In the genomic region with DNA sequence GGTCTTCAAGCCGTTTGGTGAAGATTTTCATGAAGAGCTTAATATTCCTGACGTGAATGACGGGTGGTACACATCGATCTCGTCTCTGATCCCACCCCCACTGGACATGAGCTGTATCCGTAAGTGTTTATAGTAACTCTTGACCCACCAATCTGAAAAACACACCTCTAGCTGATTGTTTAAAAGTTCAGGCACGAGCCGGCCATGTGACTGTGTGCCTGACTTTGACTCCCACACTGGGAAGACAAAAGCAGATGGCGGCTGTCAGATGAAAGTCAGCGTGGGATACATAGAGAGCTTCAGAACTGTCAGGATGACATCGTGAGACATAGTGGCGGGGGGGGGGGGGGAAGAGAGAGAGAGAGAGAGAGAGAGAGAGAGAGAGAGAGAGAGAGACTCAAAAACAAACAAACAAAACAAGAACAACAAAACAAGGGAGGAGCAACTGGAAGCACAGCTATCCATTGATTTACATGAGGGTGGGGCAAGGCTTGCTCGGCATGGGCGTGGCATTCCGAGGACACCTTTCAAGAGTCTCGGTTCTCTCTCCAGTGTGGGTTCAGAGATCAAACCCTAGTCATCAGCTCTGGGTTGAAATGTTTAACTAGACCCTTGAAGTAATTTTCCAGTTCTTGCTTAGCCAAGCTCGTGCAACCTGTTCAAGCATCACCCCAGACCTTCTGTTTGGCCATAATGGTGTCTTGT, we compare ENCODE assay signal across 24 mouse cellular contexts. TPM values are rescaled to one million over a fixed set of nuclear protein-coding genes. Genes with fewer than 3 reads are reported as not detected.
DNase-seq lines count a peak whose midpoint lies in the region; ATAC-seq and TF ChIP-seq lines count a peak whose summit lies in the region.
"Had no signal": no experiment of that assay in that cellular context is flagged by ENCODE, and none has a peak within 500 bp of the region (broad histone marks: within the 10 kb centered on the region; RNA-seq: fewer than 3 reads in every experiment).

No protein-coding gene starts in this region.

- H3K9ac ChIP-seq in ES-Bruce4 (ENCODE audit: low read depth, poor library complexity, severe bottlenecking) (peak overlapping the region; percentile 31), ES-E14 (ENCODE audit: insufficient read depth, low read depth, low read length, poor library complexity, severe bottlenecking) (peak overlapping the region; percentile 52; the same call in 1 of the 2 replicates)
- H3K9ac ChIP-seq in midbrain, embryonic 11.5 days (ENCODE audit: low read length), result no peak overlapping the region
- H3K9ac ChIP-seq: forebrain, embryonic 13.5 days; limb, embryonic 12.5 days; liver, postnatal 0 days; midbrain, embryonic 13.5 days; neural tube, embryonic 12.5 days had no signal

- no peaks in the 10 kb centered on the region for H3K27me3 ChIP-seq in ES-Bruce4 (ENCODE audit: control insufficient read depth, insufficient read depth, low read length, poor library complexity, severe bottlenecking)
- no peaks in the 10 kb centered on the region for H3K27me3 ChIP-seq in midbrain, embryonic 11.5 days (ENCODE audit: control insufficient read depth, insufficient read depth, low read length)
- H3K27me3 ChIP-seq: forebrain, embryonic 13.5 days; limb, embryonic 12.5 days; midbrain, embryonic 13.5 days; neural tube, embryonic 12.5 days had no signal

- no peak overlapping the region for H3K4me2 ChIP-seq in midbrain, embryonic 11.5 days
- H3K4me2 ChIP-seq: forebrain, embryonic 13.5 days; heart, embryonic 11.5 days; limb, embryonic 12.5 days; liver, embryonic 11.5 days; midbrain, embryonic 13.5 days; neural tube, embryonic 12.5 days had no signal

- H3K9me3 ChIP-seq in ES-Bruce4 (replicated peaks; ENCODE audit: control insufficient read depth, insufficient read depth, low read length, poor library complexity, severe bottlenecking) (no peaks in the 10 kb centered on the region), ES-E14 (ENCODE audit: control insufficient read depth, insufficient read depth, low read depth, low read length) (no peaks in the 10 kb centered on the region)
- H3K9me3 ChIP-seq in midbrain, embryonic 11.5 days (ENCODE audit: control insufficient read depth, low read length), result no peaks in the 10 kb centered on the region
- H3K9me3 ChIP-seq: forebrain, embryonic 13.5 days; hindbrain, embryonic 10.5 days; limb, embryonic 12.5 days; midbrain, embryonic 13.5 days; neural tube, embryonic 12.5 days had no signal

- ATAC-seq in midbrain, embryonic 11.5 days (ENCODE audit: low FRiP score), result no peak
- ATAC-seq: forebrain, embryonic 13.5 days; hindbrain, embryonic 16.5 days; liver, postnatal 0 days; midbrain, embryonic 13.5 days had no signal

- H3K27ac ChIP-seq in ES-Bruce4 (ENCODE audit: insufficient read depth, low read length), result peak overlapping the region; percentile 82
- H3K27ac ChIP-seq in ES-E14 (ENCODE audit: insufficient read depth, low read depth, low read length, poor library complexity, severe bottlenecking), result peak overlapping the region; percentile 57; the same call in 1 of the 2 replicates
- no peak overlapping the region for H3K27ac ChIP-seq in midbrain, embryonic 11.5 days (ENCODE audit: low read depth, low read length)
- H3K27ac ChIP-seq: forebrain, embryonic 13.5 days; gastrocnemius, adult 2 months; hindbrain, embryonic 10.5 days; layer of hippocampus, adult 2 months; limb, embryonic 12.5 days; midbrain, embryonic 13.5 days; neural tube, embryonic 12.5 days had no signal

- in situ Hi-C loops in ES-E14 (cut with MboI; ENCODE audit: low sequenced_read_pairs in 2 of 2, unreplicated experiment in 2 of 2), result no loop called here

- H3K36me3 ChIP-seq in ES-Bruce4 (ENCODE audit: control insufficient read depth, insufficient read depth, low read length, poor library complexity, severe bottlenecking) (no peaks in the 10 kb centered on the region), ES-E14 (ENCODE audit: control insufficient read depth, insufficient read depth, low read length, poor library complexity, severe bottlenecking) (no peaks in the 10 kb centered on the region)
- H3K36me3 ChIP-seq in midbrain, embryonic 11.5 days (ENCODE audit: control insufficient read depth, insufficient read depth, low read length), result no peaks in the 10 kb centered on the region
- H3K36me3 ChIP-seq: hindbrain, embryonic 10.5 days; limb, embryonic 12.5 days; midbrain, embryonic 13.5 days; neural tube, embryonic 12.5 days had no signal

- H3K4me3 ChIP-seq in ES-Bruce4 (ENCODE audit: low read depth, low read length) (no peak overlapping the region), ES-E14 (ENCODE audit: insufficient read depth in 1 of 2, low read depth in 1 of 2, low read length in 2 of 2, poor library complexity in 1 of 2, severe bottlenecking in 1 of 2) (peak overlapping the region in 1 of 2 experiments; percentile 32; a peak in 2 of 4 replicates)
- no peak overlapping the region for H3K4me3 ChIP-seq in midbrain, embryonic 11.5 days (ENCODE audit: low read depth, low read length)
- H3K4me3 ChIP-seq: forebrain, embryonic 13.5 days; gastrocnemius, adult 2 months; hindbrain, embryonic 10.5 days; layer of hippocampus, adult 2 months; limb, embryonic 12.5 days; midbrain, embryonic 13.5 days; neural tube, embryonic 12.5 days had no signal

- H3K4me1 ChIP-seq in ES-Bruce4 (ENCODE audit: control insufficient read depth, insufficient read depth, low read length) (peaks cover 2% of the 10 kb centered on the region), ES-E14 (ENCODE audit: control insufficient read depth in 2 of 2, insufficient read depth in 2 of 2, low read length in 2 of 2, poor library complexity in 1 of 2) (peaks cover 4 to 7% of the 10 kb centered on the region in 2 experiments; a peak in 3 of 4 replicates)
- H3K4me1 ChIP-seq in midbrain, embryonic 11.5 days (ENCODE audit: control insufficient read depth, insufficient read depth, low read length), result no peaks in the 10 kb centered on the region
- H3K4me1 ChIP-seq: forebrain, embryonic 13.5 days; hindbrain, embryonic 10.5 days; limb, embryonic 12.5 days; midbrain, embryonic 13.5 days; neural tube, embryonic 12.5 days had no signal

- TF ChIP-seq CTCF in ES-Bruce4 (IDR thresholded peaks at IDR 0.05; ENCODE audit: low read depth, low read length), result no peak

- WGBS in midbrain, embryonic 11.5 days, result 84% methylated on average over 16 of the region's 17 CpGs

- TF ChIP-seq POLR2A in ES-Bruce4 (IDR thresholded peaks at IDR 0.05; ENCODE audit: insufficient read depth, low read length), result no peak

- DNase-seq in kidney, adult 8-10 months, result peak; percentile 49 to 61
- DNase-seq in kidney, postnatal 14 days, result no peak
- no peak for DNase-seq in ES-E14 (ENCODE audit: low read depth, low spot score)
- peak; percentile 60 to 68 for DNase-seq in kidney, postnatal 25 days
- DNase-seq in midbrain, embryonic 11.5 days (ENCODE audit: low spot score, missing footprints), result no peak
- no peak for DNase-seq in cerebellum, adult 11-12 months
- DNase-seq: adrenal gland, postnatal 10 days; cerebellum, adult 9-10 months; gastrocnemius, adult 2 months; liver, postnatal 0 days; right cerebral cortex, postnatal 14 days; spleen, adult 18-20 months; thymus, adult 18-20 months; thymus, postnatal 36 days had no signal

- peak; percentile 50; the same call in 1 of the 2 replicates for TF ChIP-seq EP300 in ES-Bruce4 (IDR thresholded peaks at IDR 0.05; ENCODE audit: insufficient read depth, low read depth, low read length)

TF ChIP-seq in ES-E14, 5 proteins besides CTCF, POLR2A, EP300 and RAD21:
- TF ChIP-seq ZC3H11A (IDR thresholded peaks at IDR 0.05; ENCODE audit: borderline replicate concordance, low read depth, low read length) (no peak), CHD2 (IDR thresholded peaks at IDR 0.05; ENCODE audit: low read depth, low read length) (no peak), ZNF384 (IDR thresholded peaks at IDR 0.05; ENCODE audit: low read depth, low read length) (no peak), HCFC1 (IDR thresholded peaks at IDR 0.05; ENCODE audit: borderline replicate concordance, insufficient read depth, low read length) (no peak), MAFK (IDR thresholded peaks at IDR 0.05; ENCODE audit: insufficient read depth, low read depth, low read length) (no peak)

RNA-seq across cellular contexts. Expression of a gene that starts 32.9 kb away (rescaled TPM):
- polyA plus RNA-seq in ES-Bruce4 (2011; ENCODE audit: insufficient read depth, insufficient read length, low read depth, missing spikeins), result 157 and 164 TPM in 2 replicates
- total RNA-seq in ES-E14 (2012; rRNA removed), result 33.5 and 36.4 TPM in 2 replicates
- 14.4 and 14.5 TPM in 2 replicates for polyA plus RNA-seq in midbrain, embryonic 11.5 days (2014; fragmentation: Nextera tagmentation; extraction: Ambion mirVana)

Comparison
In these comparisons a context has a peak if more than half of its experiments do, and no peak if none do; other contexts are left out.
1. DNase-seq: peak in kidney, adult 8-10 months (2 of 2) and kidney, postnatal 25 days (2 of 2); none in kidney, postnatal 14 days (single experiment), ES-E14 (single experiment), midbrain, embryonic 11.5 days (single experiment) and cerebellum, adult 11-12 months (single experiment).
2. RNA of a gene that starts 32.9 kb away (polyA plus RNA-seq): 157 to 164 TPM in ES-Bruce4; 14.4 to 14.5 TPM in midbrain, embryonic 11.5 days; every median in the first group is over 10 times any median in the second.